Mouse (Mus musculus) left cerebral cortex, postnatal 14 days (tissue): ENCODE results near the gene Fmo4. TPM values are rescaled to one million over a fixed set of nuclear protein-coding genes. Genes with fewer than 3 reads are reported as not detected.
"Not testable (repeated sequence)": the region's sequence is repeated elsewhere in the genome, so short reads cannot be mapped to it uniquely, and the experiment has no call there.

Source experiments
- DNase-seq, 2 experiments: peaks; one replicate each; pipeline ENCODE4 v3.0.0; 2021 to 2022; ENCODE audit warnings: low spot score in 2 of 2, mixed read lengths in 1 of 2
- intact Hi-C: fragments of 180-260 bp; cut with DNase I; formaldehyde crosslinking; loops from one replicate; pipeline ENCODE4 v1.15.1; 2025
- total RNA-seq, 2 experiments: library from RNA; stranded (reverse); gene quantifications; 2 replicates each; pipeline ENCODE4 v1.2.3; 2021

Fmo4 gene
- total RNA-seq, 2 experiments from 2014 or later: 0.13 to 0.19 TPM

DNA sequence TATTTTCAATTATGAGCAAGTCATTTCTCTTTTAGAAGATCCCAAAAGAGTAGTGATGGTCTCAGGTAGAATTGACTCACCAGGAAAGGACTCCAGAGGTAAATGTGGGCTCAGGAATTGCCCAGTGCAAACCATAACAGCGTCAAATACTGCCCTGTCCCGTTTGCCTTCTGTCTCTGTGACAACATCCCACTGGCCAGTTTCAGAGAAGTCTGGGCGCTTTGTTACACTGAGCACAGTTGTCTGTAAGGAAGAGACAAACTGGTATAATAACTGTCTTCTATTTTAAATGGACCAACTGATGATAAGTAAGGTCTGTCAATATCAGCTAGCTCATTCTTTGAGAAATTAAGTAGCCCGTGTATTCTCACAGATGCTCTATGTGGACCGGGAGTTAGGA lies 6.3 kb downstream of the Fmo4 start:
- intact Hi-C loops: no loop called here

DNA sequence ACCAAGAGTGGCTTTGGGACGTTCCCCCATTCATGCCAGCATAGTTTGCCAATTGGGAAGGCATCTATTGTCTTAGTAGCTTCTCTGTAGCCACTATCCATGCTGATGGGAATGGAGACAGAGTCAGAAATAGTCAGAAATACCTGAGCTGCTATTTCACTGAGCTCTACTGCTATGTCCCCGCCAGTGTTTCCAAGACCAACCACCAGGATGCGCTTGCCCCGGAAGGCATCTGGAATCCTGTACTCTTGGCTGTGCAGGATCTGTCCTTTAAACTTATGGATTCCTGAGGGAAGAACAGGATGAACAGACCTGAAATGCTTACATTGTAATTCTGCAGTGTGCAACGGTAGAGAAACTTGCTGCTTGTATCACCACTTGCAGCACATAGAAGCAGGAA lies 8.8 kb downstream of the Fmo4 start:
- intact Hi-C loops: no loop called here

More for the DNA sequence above, 6.3 kb downstream of the Fmo4 start:
- no peak for DNase-seq

DNA sequence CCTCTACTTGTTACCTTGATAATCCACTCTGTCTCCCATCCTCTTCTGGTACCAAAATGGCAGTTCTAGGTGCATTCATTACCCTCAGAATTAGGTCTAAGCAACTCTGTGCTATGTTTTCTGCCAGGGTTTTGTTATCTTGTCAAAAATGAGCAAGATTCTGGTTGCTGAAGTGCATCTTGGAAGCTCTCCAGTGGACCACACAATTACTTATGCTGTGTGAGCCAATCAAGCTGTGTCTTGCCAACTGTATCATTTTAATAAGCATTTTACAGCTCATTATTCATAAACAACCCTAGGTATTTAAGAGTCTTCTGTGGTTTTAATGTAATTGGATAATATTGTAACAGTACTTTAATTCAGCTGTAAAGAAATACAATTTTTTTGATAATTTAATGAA lies 17.3 kb downstream of the Fmo4 start:
- no peak for DNase-seq
- intact Hi-C loops: no loop called here

More for the DNA sequence above, 8.8 kb downstream of the Fmo4 start:
- DNase-seq: no peak

DNA sequence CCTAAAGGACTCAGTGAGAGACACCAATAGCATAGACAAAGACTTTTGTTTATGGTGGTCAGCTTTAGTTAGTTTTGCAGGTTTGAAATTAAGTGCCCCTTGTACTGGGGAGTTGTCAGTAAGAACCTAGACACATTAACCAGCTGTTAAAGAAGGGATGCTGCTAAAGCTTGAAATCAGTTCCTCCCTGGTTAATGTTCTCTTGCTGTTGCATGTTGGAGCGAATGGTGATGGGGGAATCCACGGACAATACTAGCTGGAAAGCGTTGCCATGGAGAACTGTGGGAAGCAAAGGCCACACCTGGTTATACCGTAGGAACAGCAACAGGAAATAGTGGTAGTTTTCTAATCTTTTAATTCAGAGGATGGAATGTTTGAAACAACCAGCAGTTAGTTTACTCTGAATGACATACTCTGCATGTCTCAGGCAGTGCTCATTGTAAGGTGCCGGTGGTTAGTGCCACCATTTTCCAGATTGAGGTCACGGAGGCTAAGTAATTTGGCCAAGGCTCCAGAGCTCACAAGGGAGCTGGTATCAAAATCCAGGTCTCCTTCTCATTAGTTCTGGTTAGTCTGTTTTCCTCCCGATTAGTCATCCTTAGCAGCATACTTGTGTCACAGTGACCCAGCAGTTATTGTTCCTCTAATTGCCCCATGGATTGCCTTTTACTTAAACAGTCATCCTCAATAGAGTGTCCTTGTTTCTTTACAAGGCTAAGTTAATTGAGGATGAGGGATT lies 21.3 kb downstream of the Fmo4 start:
- no peak for DNase-seq
- intact Hi-C loops: no loop called here

DNA sequence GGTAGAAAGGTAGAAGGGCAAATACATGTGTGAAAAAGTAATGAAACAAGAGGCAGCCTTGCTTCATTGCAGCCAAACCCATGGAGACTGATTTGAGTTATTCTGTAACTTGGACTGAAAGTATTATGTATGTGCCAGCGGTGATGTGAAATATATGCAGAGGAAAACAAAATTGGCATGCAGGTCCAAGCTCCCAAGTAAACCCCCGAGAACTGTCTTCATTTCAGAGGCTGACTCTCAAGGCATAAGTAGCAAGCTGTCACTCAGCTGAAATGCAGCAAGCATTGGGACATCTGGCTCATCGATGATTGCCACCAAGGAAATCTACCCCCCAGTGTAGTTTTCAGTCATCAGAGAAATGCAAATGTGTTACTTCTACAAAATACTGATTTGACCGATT lies 28.6 kb downstream of the Fmo4 start:
- no peak for DNase-seq
- intact Hi-C loops: no loop called here

DNA sequence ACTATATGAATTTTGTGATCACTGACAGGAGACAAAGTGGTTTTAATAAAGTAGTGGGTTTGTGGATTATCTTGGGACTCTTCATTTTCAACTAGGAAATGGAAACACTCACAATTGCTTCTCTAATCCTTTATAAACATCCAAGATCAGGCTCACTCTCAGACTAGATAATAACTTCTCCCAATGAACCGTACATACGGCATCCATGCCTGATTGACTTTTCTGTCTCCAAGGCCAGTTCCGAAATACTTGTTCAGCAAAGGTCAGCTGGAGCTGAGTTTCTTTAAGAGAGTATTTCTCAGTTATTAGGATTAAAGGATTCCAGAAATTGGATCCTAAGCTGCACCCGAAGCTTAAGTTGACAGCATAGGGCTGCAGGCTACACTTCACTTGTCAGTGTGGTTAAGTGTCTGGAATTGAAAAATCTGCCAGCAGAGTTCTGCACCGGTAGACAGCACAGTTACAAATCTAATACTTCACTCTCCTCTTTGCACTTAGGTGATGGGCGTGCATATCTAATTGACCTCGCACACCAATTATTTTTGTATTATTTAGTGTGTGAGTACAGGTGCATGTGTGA lies 30.0 kb downstream of the Fmo4 start:
- no peak for DNase-seq
- intact Hi-C loops: no loop called here

DNA sequence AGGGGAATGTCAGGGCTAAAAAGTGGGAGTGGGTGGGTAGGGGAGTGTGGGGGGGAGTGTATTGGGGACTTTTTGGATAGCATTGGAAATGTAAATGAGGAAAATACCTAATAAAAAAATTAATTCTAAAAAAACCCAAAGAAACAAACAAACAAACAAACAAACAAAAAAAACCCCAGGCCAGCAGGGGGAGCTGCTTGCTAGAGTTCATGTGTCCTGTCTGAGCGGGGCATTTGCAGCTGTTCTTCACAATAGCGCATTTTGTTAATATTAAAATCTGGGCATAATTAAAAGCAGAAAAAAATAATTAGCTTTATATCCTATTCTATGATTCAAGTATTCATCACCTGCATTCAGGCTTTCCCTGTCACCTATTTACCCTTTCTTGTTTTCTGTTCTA lies 32.7 kb downstream of the Fmo4 start:
- intact Hi-C loops, DNase-seq: not testable (repeated sequence)

DNA sequence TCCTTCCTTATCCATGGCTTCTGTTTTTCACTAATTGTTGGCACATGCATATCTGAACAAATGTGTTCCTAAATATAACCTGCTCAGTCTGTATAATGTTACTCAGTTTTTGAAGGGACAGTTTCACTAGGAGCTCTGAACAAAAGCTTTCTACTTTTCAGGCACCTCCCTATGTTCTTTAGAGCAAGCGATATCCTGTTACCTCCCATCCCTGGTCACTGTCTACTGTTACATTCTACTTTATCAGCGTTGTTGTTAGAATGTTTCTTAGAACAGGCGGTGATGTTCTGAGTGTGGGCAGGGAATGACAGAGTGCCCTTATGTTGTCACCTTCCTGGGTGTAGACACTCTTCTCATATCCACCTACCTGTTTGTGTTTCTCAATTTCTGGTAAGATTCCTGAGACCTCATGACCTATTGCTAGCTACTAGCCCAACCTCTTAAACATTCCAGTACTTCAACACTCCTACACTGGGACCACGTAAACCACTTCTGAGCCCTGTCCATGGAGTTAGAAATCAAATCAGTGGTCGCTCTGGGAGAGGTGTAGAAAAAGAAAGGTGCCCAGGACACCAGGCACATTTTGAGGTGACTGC lies 35.7 kb downstream of the Fmo4 start:
- no peak for DNase-seq
- intact Hi-C loops: no loop called here

DNA sequence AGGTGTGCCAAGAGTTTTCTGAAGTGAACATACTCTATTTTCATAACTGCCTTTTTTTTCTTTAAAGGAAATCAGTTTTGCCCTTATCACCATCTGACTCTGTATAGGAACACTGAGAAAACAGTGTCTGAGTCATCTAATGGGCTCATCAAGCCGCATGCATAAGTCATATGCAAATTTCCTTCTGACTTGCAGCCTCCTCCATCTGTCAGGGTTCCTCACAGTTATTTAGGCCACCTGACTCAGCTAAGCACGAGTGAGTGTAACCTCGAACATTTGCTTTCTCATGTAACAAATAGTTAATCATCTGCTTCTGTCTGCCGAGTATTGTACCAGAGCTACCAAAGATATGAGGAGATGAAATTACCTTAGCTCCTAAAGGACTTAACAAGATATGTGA lies 40.1 kb downstream of the Fmo4 start:
- DNase-seq: peak; percentile 15 to 43
- intact Hi-C loops: no loop called here

DNA sequence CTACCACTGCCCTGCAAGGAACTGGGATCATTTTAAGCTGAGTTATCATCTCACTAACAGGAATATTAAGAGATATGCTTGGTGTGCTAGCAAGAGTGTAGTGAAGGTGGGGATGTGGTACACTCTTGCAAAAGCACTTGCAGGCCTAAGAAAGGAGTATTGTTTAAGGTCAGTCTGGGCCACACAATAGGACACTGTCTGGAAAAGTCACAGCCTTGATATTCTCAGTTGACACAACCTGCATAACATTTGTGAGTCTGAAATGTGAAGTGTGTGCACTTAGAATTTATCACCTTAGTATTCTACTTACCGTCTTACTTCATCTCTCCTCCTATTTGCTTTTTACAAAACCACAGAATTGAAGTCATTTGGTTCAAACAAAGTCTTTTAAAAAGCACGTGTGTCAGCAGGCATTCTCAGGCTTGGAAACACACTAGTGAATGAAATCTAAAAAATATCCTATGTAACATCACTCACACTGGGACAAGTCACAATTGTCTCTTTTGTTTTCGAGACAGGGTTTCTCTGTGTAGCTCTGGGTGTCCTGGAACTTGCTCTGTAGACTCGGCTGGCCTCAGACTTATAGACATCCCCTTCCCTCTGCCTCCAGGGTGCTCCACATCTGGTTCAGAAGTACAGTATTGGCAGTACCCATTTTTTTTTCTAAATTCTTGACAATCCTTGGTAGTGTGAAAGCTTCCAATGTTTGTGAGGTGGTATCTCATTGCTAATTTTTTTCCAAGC lies 42.0 kb downstream of the Fmo4 start:
- DNase-seq: no peak
- intact Hi-C loops: no loop called here

DNA sequence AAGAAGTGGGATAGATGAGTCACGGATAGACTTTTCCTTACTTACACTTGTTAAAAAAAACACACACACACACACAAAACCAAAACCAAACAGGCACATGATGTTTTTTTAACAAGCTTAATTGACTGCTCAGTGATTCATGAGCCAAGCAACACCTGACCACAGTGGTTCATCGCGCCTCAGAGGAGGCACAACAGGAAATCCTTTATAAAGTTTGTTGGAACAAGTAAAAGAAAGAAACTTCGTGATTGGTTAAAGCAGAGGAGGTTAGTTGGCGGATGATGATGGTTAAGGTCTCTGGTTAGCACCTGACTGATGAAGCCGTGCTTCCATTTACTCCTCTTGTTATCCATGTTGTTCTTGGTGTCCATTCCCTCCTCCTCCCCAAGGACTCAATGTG lies 61.8 kb downstream of the Fmo4 start:
- no peak for DNase-seq
- intact Hi-C loops: no loop called here

DNA sequence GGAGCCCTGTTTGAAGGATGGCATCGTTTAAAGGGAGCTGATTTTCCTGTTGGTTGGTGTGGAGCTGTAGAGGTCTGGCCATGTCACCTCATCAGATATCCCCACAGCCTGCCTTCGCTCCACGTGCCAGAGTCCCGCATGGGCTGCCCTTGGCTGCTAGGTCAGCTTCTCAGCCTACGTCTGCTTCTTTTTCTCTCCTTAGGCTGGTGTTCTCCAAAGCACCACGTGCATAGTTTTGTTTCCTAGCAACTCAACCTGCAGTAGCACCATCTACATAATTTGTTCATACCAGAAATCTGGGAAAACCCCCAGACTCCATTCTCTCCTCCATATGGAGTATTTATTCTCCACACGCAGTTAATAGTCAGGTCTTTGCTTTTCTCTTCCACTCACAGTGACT lies 64.2 kb downstream of the Fmo4 start:
- peak in 1 of 2 experiments; percentile 37 for DNase-seq

DNA sequence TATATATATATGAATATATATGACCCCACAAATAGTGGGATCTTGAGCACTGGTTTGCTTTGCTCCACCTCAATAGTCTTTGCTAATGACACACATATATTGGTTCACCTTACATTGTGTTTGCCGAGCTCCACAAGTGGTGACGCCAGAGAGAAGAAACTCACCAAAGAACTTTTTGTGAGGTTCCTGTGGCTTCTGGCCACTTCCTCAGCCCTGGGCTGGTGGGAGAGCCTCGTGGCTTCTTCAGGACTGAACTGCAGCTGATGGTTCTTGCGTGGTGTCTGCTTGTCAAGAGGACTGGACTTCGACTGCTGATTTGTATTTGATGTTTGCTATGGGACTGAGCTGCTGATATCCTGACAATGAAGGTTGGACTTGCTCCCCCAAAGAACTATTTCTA lies 65.0 kb downstream of the Fmo4 start:
- intact Hi-C loops: no loop called here

More for the DNA sequence above, 64.2 kb downstream of the Fmo4 start:
- intact Hi-C loops: no loop called here

More for the DNA sequence above, 65.0 kb downstream of the Fmo4 start:
- no peak for DNase-seq

Other genes starting within 250 kb of the Fmo4 start
- 10 to 100 TPM; 97.6 to 98.3 TPM for gene Vamp4, start 243.5 kb downstream of the Fmo4 start, total RNA-seq
- gene Myoc, start 174.8 kb downstream of the Fmo4 start, total RNA-seq: 1 to 10 TPM; 4.0 to 7.8 TPM
- not detected for gene Myocos, start 155.8 kb downstream of the Fmo4 start, total RNA-seq
- 100 to 1,000 TPM; 214 to 219 TPM for gene Prrc2c, start 73.4 kb downstream of the Fmo4 start, total RNA-seq
- gene Fmo1, start 52.6 kb upstream of the Fmo4 start, total RNA-seq: 10 to 100 TPM; 21.1 to 22.2 TPM
- 1 to 10 TPM in 1 of 2 experiments, under 1 TPM in 1; 0.66 to 1.7 TPM for gene Fmo2, start 84.8 kb upstream of the Fmo4 start, total RNA-seq
- gene Fmo6, start 123.5 kb upstream of the Fmo4 start, total RNA-seq: not detected
- gene Fmo3, start 170.6 kb upstream of the Fmo4 start, total RNA-seq: not detected